Mouse (Mus musculus) heart, embryonic 14.5 days (tissue): ENCODE data around the gene Gabrd. TPM values are rescaled to one million over a fixed set of nuclear protein-coding genes. Genes with fewer than 3 reads are reported as not detected.
A peak's percentile ranks its signal among the peaks of the same experiment; 100 is the strongest.

ENCODE experiments used
- ATAC-seq: fragments of 200-750 bp; cut with Nextera tagmentation; 2 replicates; pipeline ENCODE4 v1.8.0; 2017; ENCODE audit warnings: low read depth, moderate TSS enrichment; ENCODE audit not compliant: insufficient number of reproducible peaks, insufficient read depth, low FRiP score
- H3K27ac ChIP-seq, 2 experiments: fragments of 200-500 bp in 1 of 2; fragments of 300-500 bp in 1 of 2; sonication (generic) in 1 of 2; replicated peaks in 1 of 2; 2 replicates each; pipeline ENCODE4 v1.5.1; 2012 to 2014; ENCODE audit warnings: low read depth in 2 of 2, low read length in 2 of 2, control low read depth in 1 of 2, mild to moderate bottlenecking in 1 of 2, mixed read lengths in 1 of 2; ENCODE audit not compliant: control insufficient read depth in 1 of 2, insufficient read depth in 1 of 2
- H3K27me3 ChIP-seq: fragments of 300-500 bp; sonication (generic); 2 replicates; pipeline ENCODE4 v1.6.1; 2014; ENCODE audit warnings: mild to moderate bottlenecking, low read length, control low read depth; ENCODE audit not compliant: control insufficient read depth, insufficient read depth
- H3K36me3 ChIP-seq: fragments of 300-500 bp; sonication (generic); 2 replicates; pipeline ENCODE4 v1.6.1; 2014; ENCODE audit warnings: mild to moderate bottlenecking, control low read depth, low read length, mixed read lengths; ENCODE audit not compliant: control insufficient read depth, insufficient read depth
- H3K4me1 ChIP-seq, 2 experiments: fragments of 200-500 bp in 1 of 2; fragments of 300-500 bp in 1 of 2; sonication (generic) in 1 of 2; 2 replicates each; pipeline ENCODE4 v1.6.1; 2012 to 2014; ENCODE audit warnings: low read length in 2 of 2, control low read depth in 1 of 2, mixed read lengths in 1 of 2; ENCODE audit not compliant: control insufficient read depth in 2 of 2, insufficient read depth in 2 of 2
- H3K4me2 ChIP-seq: fragments of 300-500 bp; sonication (generic); 2 replicates; pipeline ENCODE4 v1.6.1; 2014; ENCODE audit warnings: mild to moderate bottlenecking, low read length
- H3K4me3 ChIP-seq, 2 experiments: fragments of 200-500 bp in 1 of 2; fragments of 300-500 bp in 1 of 2; sonication (generic) in 1 of 2; 2 replicates each; pipeline ENCODE4 v1.5.1; 2012 to 2014; ENCODE audit warnings: low read length in 2 of 2, mild to moderate bottlenecking in 2 of 2, control low read depth in 1 of 2, low read depth in 1 of 2, moderate library complexity in 1 of 2; ENCODE audit not compliant: control insufficient read depth in 1 of 2, insufficient read depth in 1 of 2
- H3K9ac ChIP-seq: fragments of 300-500 bp; sonication (generic); 2 replicates; pipeline ENCODE4 v1.6.1; 2014; ENCODE audit warnings: mild to moderate bottlenecking, low read length
- H3K9me3 ChIP-seq: fragments of 300-500 bp; sonication (generic); 2 replicates; pipeline ENCODE4 v1.6.1; 2016; ENCODE audit warnings: low read length, control low read depth; ENCODE audit not compliant: control insufficient read depth
- WGBS: fragments of 180-500 bp; shearing (Covaris S2); extraction: QIAGEN DNeasy Blood & Tissue Kit; methylation state at CpG from one replicate; pipeline ENCODE4 v1.1.7; 2014; 5-methylcytosine and 5-hydroxymethylcytosine counted together
- polyA plus RNA-seq: library from polyadenylated mRNA; unstranded; fragments of >200 nt; fragmentation: Nextera tagmentation; extraction: Ambion mirVana; gene quantifications from 2 replicates; pipeline ENCODE4 v1.2.1, GENCODE M21; 2014

The Gabrd gene
- polyA plus RNA-seq, 1 experiment from 2014 or later, result not detected

DNA sequence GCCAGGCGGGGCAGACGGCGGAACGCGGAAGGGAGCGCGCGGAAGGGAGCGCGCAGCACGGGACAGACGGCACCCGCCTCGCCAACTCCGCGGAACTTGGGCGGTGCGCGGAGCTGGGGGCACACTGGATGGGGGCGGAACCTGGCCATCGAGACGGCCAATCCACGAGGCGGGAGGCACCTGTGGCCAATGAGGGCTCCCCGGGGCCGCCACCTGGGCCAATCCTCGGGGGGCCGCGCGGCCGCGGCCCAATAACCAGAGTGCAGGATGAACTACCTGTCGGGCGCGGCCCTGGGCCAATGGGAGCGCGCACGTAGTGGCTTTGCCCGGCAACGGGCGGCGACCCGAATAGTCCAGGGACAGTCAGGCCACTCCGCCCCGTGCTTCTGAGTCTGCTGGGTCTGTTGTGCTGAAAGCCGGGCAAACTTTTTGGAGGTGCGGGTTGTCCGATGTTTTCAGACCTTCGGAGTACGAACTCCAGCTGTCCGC lies 36.6 kb downstream of the Gabrd start, which contains the start of gene Prkcz:
Gene Prkcz (minus strand): TSS at position 59 of the 489 bp plus-strand sequence.
- H3K9ac ChIP-seq, result peak within 1 kb of the TSS; percentile 54; the same call in 1 of the 2 replicates

GRCm38 (mm10) chr4:155360856-155361255 lies 37.1 kb downstream of the Gabrd start:
- ATAC-seq, result no peak
- Histone ChIP-seq H3K4me2 (peak overlapping the region; percentile 78), H3K27me3 (peaks cover 66% of the 10 kb centered on the region), H3K4me1 (peaks cover 0 to 8% of the 10 kb centered on the region in 2 experiments; a peak in 1 of 4 replicates), H3K9me3 (no peaks in the 10 kb centered on the region), H3K36me3 (no peaks in the 10 kb centered on the region), H3K4me3 (peak overlapping the region; percentile 47 to 49), H3K9ac (peak overlapping the region; percentile 34; the same call in 1 of the 2 replicates), H3K27ac (no peak overlapping the region)
- WGBS, result under 1% methylated on average over 34 of the region's 42 CpGs

More for the DNA sequence above, 36.6 kb downstream of the Gabrd start, which contains the start of gene Prkcz:
- Histone ChIP-seq H3K4me1 (peaks cover 0 to 8% of the 10 kb centered on the region in 2 experiments; a peak in 1 of 4 replicates), H3K9me3 (no peaks in the 10 kb centered on the region), H3K4me2 (peak within 1 kb of the TSS; percentile 78), H3K27ac (no peak within 1 kb of the TSS), H3K36me3 (no peaks in the 10 kb centered on the region), H3K27me3 (peaks cover 69% of the 10 kb centered on the region), H3K4me3 (peak within 1 kb of the TSS; percentile 47 to 49)
- peak; percentile 90 for ATAC-seq
- under 1% methylated on average over 43 of the region's 51 CpGs for WGBS

DNA sequence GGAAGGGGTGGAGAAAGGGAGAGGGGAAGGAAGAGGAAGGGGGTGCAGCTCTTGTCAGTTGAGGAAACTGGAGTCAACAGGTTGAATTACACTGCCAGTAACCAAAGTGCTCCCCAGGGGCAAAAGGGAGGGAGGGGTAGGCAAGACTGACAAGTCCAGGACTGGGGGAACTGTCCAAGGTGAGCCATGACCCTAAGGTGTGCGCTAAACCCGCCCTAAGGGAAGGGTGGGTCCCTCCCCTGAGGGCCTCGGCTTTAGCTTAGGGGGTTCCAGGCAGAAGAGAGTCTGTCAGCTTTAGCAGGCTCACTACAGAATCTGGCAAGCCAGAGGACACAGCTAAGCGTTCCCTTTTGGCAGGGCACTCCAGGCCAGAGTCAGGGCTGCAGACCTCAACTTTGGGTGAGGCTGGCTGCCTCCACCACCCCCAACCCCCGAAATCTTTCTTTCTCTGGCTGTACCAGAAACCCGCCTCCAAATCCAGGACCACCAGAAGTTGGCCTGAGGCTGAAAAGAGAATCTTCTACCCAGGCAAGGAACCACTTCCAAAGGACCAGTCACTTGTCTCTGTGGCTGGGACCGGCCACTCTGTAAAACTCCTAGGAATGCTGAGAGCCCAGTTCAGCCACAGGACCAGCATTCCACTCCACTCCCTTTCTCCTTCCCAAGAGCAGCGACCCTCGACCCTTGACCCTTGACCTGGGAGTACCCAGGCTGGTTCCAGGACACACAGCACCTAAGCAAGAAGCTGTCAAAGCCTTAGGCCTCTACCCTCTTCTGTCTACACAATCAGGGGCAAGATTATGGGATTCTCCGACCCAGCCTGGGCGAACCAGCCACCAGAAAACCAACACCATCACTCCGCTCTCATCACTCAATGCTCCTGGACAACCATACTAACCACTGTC lies 38.1 kb downstream of the Gabrd start:
- ATAC-seq, result no peak
- Histone ChIP-seq H3K27me3 (peaks cover 62% of the 10 kb centered on the region), H3K36me3 (no peaks in the 10 kb centered on the region), H3K9me3 (no peaks in the 10 kb centered on the region), H3K4me1 (peaks cover 0 to 8% of the 10 kb centered on the region in 2 experiments; a peak in 1 of 4 replicates), H3K9ac (no peak overlapping the region), H3K4me2 (no peak overlapping the region), H3K27ac (no peak overlapping the region), H3K4me3 (no peak overlapping the region)
- WGBS, result 33% methylated on average over 12 of the region's 12 CpGs

DNA sequence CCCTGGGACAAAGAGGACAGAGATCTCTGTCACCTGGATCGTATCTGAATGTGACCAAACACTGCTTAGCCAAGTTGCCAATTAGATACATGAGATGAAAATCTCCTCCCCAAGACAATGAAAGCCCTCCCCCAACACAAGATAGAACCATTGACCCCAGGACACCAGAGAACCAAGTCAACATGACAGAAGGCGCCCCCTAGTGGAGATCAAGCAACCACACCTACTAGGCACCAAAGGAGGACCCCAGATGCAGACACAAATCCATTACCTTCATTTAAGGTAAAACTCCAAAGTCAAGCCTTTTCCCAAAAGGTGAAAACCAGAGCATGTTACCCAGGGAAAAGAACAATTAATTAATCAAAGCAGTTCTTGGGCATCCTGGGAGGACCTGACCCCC lies 40.3 kb downstream of the Gabrd start:
- H3K4me1 ChIP-seq, result peaks cover 0 to 8% of the 10 kb centered on the region in 2 experiments; a peak in 1 of 4 replicates
- no peaks in the 10 kb centered on the region for H3K36me3 ChIP-seq
- no peak overlapping the region for H3K4me3 ChIP-seq
- no peak overlapping the region for H3K4me2 ChIP-seq
- WGBS, result 48% methylated on average over 2 of the region's 2 CpGs
- no peak overlapping the region for H3K9ac ChIP-seq
- H3K27ac ChIP-seq, result no peak overlapping the region
- peaks cover 47% of the 10 kb centered on the region for H3K27me3 ChIP-seq
- no peaks in the 10 kb centered on the region for H3K9me3 ChIP-seq
- no peak for ATAC-seq

DNA sequence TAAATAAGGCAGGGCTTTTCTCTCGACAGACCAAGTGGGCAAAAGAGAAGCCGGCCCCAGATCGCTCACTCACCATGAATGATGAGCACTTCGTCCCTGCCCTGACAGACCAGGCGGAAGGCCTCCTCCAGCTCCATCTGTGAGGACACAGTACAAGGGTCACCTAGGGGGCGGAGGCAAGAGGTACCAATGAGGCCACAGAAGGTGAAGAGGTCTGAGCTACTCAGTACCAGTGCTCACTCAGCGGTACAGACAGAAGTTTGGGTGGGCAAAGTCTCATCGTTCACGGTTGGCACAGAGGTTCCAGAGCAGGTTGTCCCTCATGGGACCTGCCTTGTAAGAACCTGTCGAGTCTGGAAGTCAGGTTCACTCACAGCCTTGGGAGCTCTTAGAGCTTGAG lies 41.6 kb downstream of the Gabrd start:
- Histone ChIP-seq H3K9me3 (no peaks in the 10 kb centered on the region), H3K4me2 (no peak overlapping the region), H3K4me3 (no peak overlapping the region), H3K27ac (no peak overlapping the region), H3K36me3 (no peaks in the 10 kb centered on the region), H3K27me3 (peaks cover 34% of the 10 kb centered on the region), H3K4me1 (peaks cover 0 to under 1% of the 10 kb centered on the region in 2 experiments; a peak in 1 of 4 replicates), H3K9ac (no peak overlapping the region)
- 87% methylated on average over 10 of the region's 10 CpGs for WGBS
- ATAC-seq, result no peak

DNA sequence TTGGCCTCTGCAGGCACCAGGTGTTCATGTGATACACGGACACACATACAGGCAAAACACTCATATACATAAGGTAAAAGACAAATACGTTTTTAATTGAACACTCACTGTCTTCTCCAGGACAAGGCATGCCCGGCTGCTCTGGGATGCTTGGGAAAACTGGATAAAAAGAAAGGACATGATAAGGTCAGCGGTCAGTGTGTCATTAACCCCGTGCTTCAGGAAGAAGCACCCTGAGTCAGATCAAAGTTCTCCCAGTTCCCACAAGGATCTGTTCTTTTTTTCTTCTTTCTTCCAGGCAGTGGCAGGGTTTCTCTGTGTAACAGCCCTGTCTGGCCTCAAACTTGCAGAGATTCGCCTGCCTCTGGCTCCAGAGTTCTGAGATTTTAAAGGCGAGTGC lies 43.4 kb downstream of the Gabrd start:
- H3K27me3 ChIP-seq, result peaks cover 16% of the 10 kb centered on the region

DNA sequence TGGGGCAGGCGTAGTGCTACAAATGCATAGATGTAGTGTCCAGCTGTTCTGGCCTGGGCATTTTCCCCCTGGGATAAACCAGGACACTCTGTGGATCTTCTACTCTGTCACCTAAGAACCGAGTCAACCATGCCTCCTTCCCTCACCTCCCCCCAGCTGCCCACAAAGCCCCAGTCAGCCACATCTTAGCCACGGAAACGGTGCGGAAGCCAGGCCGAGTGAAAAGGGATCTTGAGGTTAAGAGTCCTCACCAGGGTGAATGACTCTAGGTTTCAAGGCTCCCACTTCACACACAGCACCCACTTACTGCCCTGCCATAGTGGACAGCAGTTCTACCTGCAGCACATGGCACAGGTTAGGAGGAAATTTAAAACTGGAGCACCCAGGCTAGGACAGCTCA lies 43.9 kb downstream of the Gabrd start:
- no peaks in the 10 kb centered on the region for H3K9me3 ChIP-seq
- no peak overlapping the region for H3K9ac ChIP-seq
- H3K4me3 ChIP-seq, result no peak overlapping the region
- WGBS, result 86% methylated on average over 6 of the region's 6 CpGs
- peaks cover 11% of the 10 kb centered on the region; the same call in 1 of the 2 replicates for H3K27me3 ChIP-seq
- no peaks in the 10 kb centered on the region for H3K4me1 ChIP-seq
- no peak for ATAC-seq
- H3K4me2 ChIP-seq, result no peak overlapping the region
- H3K36me3 ChIP-seq, result no peaks in the 10 kb centered on the region
- H3K27ac ChIP-seq, result no peak overlapping the region

More for the DNA sequence above, 43.4 kb downstream of the Gabrd start:
- Histone ChIP-seq H3K4me2 (no peak overlapping the region), H3K9ac (no peak overlapping the region), H3K27ac (no peak overlapping the region), H3K9me3 (no peaks in the 10 kb centered on the region), H3K4me3 (no peak overlapping the region), H3K36me3 (no peaks in the 10 kb centered on the region), H3K4me1 (no peaks in the 10 kb centered on the region)
- WGBS, result 70% methylated on average over 7 of the region's 7 CpGs
- ATAC-seq, result no peak
